Mouse (Mus musculus) embryonic fibroblast, embryonic 13.5 days (primary cell): ENCODE results near the gene Gpatch8.

ENCODE experiments used
- CTCF ChIP-seq: IDR thresholded peaks from 2 replicates; pipeline ENCODE4 v1.5.1; 2011; ENCODE audit warnings: mild to moderate bottlenecking, control low read depth, low read length, moderate library complexity, borderline replicate concordance; ENCODE audit not compliant: insufficient read depth
- POLR2A ChIP-seq: IDR thresholded peaks from 2 replicates; pipeline ENCODE4 v1.6.1; 2011; ENCODE audit warnings: low read depth, mild to moderate bottlenecking, control low read depth, low read length, moderate library complexity

- TF ChIP-seq CTCF (no peak), POLR2A (no peak)
Measured at GRCm38 (mm10) chr11:102434816-102435705, 121.1 kb downstream of the Gpatch8 start.
